Mouse (Mus musculus) liver, embryonic 14.5 days (tissue): ENCODE data around the gene Nr1h2. TPM values are rescaled to one million over a fixed set of nuclear protein-coding genes. Genes with fewer than 3 reads are reported as not detected.

Experiments used
- ATAC-seq: fragments of 200-750 bp; cut with Nextera tagmentation; 2 replicates; pipeline ENCODE4 v1.8.0; 2017; ENCODE audit warnings: moderate number of reproducible peaks, mild to moderate bottlenecking, moderate library complexity; ENCODE audit not compliant: insufficient read depth
- DNase-seq, 3 experiments: peaks; one replicate each; pipeline ENCODE4 v3.0.0-alpha.2; 2012 to 2013; ENCODE audit warnings: low read depth in 3 of 3, low spot score in 3 of 3
- H3K27ac ChIP-seq: fragments of 300-500 bp; sonication (generic); 2 replicates; pipeline ENCODE4 v1.5.1; 2014; ENCODE audit warnings: moderate library complexity, mild to moderate bottlenecking, control low read depth, inconsistent platforms
- H3K27me3 ChIP-seq: fragments of 300-500 bp; sonication (generic); 2 replicates; pipeline ENCODE4 v1.6.1; 2014; ENCODE audit warnings: mild to moderate bottlenecking, low read length, moderate library complexity; ENCODE audit not compliant: control insufficient read depth, insufficient read depth
- H3K36me3 ChIP-seq: fragments of 300-500 bp; sonication (generic); replicated peaks from 2 replicates; pipeline ENCODE4 v1.6.1; 2014; ENCODE audit warnings: low read depth; ENCODE audit not compliant: control insufficient read depth, insufficient read depth
- H3K4me1 ChIP-seq, 2 experiments: fragments of 200-500 bp in 1 of 2; fragments of 300-500 bp in 1 of 2; sonication (generic) in 1 of 2; replicated peaks; 2 replicates each; pipeline ENCODE4 v1.6.1; 2012 to 2014; ENCODE audit warnings: antibody characterized with exemption in 1 of 2, inconsistent platforms in 1 of 2, low read length in 1 of 2; ENCODE audit not compliant: control insufficient read depth in 2 of 2, insufficient read depth in 2 of 2
- H3K4me2 ChIP-seq: fragments of 300-500 bp; sonication (generic); 2 replicates; pipeline ENCODE4 v1.6.1; 2014; ENCODE audit warnings: low read depth, mild to moderate bottlenecking, control low read depth, moderate library complexity
- H3K4me3 ChIP-seq, 2 experiments: fragments of 200-500 bp in 1 of 2; fragments of 300-500 bp in 1 of 2; sonication (generic) in 1 of 2; 2 replicates each; pipeline ENCODE4 v1.5.1; 2012 to 2014; ENCODE audit warnings: low read depth in 2 of 2, low read length in 2 of 2, mild to moderate bottlenecking in 2 of 2, control low read depth in 1 of 2, inconsistent platforms in 1 of 2, moderate library complexity in 1 of 2; ENCODE audit not compliant: insufficient read depth in 1 of 2
- H3K9ac ChIP-seq: fragments of 300-500 bp; sonication (generic); replicated peaks from 2 replicates; pipeline ENCODE4 v1.6.1; 2014; ENCODE audit warnings: mild to moderate bottlenecking, control low read depth, moderate library complexity
- H3K9me3 ChIP-seq: fragments of 300-500 bp; sonication (generic); 2 replicates; pipeline ENCODE4 v1.6.1; 2016; ENCODE audit warnings: low read length, mixed read lengths; ENCODE audit not compliant: control insufficient read depth
- CTCF ChIP-seq: IDR thresholded peaks from 2 replicates; pipeline ENCODE4 v1.5.1; 2016; ENCODE audit warnings: antibody characterized with exemption, low read depth, control low read depth
- EP300 ChIP-seq: IDR thresholded peaks from 2 replicates; pipeline ENCODE4 v1.6.1; 2016; ENCODE audit warnings: antibody characterized with exemption, low read depth
- WGBS: fragments of 180-500 bp; shearing (Covaris S2); extraction: QIAGEN DNeasy Blood & Tissue Kit; methylation state at CpG from one replicate; pipeline ENCODE4 v1.1.7; 2014; ENCODE audit not compliant: insufficient replicate concordance; 5-methylcytosine and 5-hydroxymethylcytosine counted together
- polyA plus RNA-seq, 2 experiments: library from polyadenylated mRNA; depleted of rRNA in 1 of 2; stranded (reverse) in 1 of 2; unstranded in 1 of 2; fragments of >200 nt; fragmentation: Nextera tagmentation in 1 of 2; extraction: Ambion mirVana in 1 of 2; gene quantifications; 2 replicates each; pipeline versions ENCODE4 v1.2.1 to v1.2.3; 2012 to 2014

The Nr1h2 gene
- polyA plus RNA-seq, 2 experiments: 30.8 to 38.1 TPM

GRCm38 (mm10) chr7:44572213-44572701 is 18.5 kb upstream of the Nr1h2 start, which contains the start of gene Napsa:
Gene Napsa, plus strand, starts transcription at chr7:44572380.
- WGBS: 18% methylated on average over 7 of the region's 7 CpGs
- Histone ChIP-seq H3K36me3 (no peaks in the 10 kb centered on the region), H3K4me1 (no peaks in the 10 kb centered on the region), H3K9me3 (no peaks in the 10 kb centered on the region), H3K9ac (no peak within 1 kb of the TSS), H3K4me2 (0 out of 2 replicates have a peak within 1 kb of the TSS, but pooled peaks have one; percentile 3), H3K27me3 (no peaks in the 10 kb centered on the region), H3K27ac (no peak within 1 kb of the TSS), H3K4me3 (no peak within 1 kb of the TSS)
- no peak for TF ChIP-seq EP300
- no peak for TF ChIP-seq CTCF
- no peak for ATAC-seq
- no peak for DNase-seq

- WGBS: 68% methylated on average over 4 of the region's 4 CpGs
- H3K9me3 ChIP-seq: no peaks in the 10 kb centered on the region
- H3K4me1 ChIP-seq: no peaks in the 10 kb centered on the region
- no peak overlapping the region for H3K4me2 ChIP-seq
- no peak overlapping the region for H3K4me3 ChIP-seq
- no peak overlapping the region for H3K9ac ChIP-seq
- no peaks in the 10 kb centered on the region for H3K27me3 ChIP-seq
- ATAC-seq (no peak), DNase-seq (no peak)
- no peaks in the 10 kb centered on the region for H3K36me3 ChIP-seq
- H3K27ac ChIP-seq: no peak overlapping the region
- TF ChIP-seq EP300 (no peak), CTCF (no peak)
Observed at GRCm38 (mm10) chr7:44571811-44572210, 18.1 kb upstream of the Nr1h2 start.

- Histone ChIP-seq H3K4me1 (no peaks in the 10 kb centered on the region), H3K36me3 (no peaks in the 10 kb centered on the region), H3K4me2 (no peak overlapping the region), H3K27me3 (no peaks in the 10 kb centered on the region), H3K27ac (no peak overlapping the region), H3K9me3 (no peaks in the 10 kb centered on the region), H3K9ac (no peak overlapping the region), H3K4me3 (no peak overlapping the region)
- no peak for TF ChIP-seq EP300
- TF ChIP-seq CTCF: no peak
- no peak for ATAC-seq
- no peak for DNase-seq
- WGBS: 54% methylated on average over 6 of the region's 6 CpGs
Observed at GRCm38 (mm10) chr7:44570989-44571388, 17.2 kb upstream of the Nr1h2 start.

- Histone ChIP-seq H3K4me1 (no peaks in the 10 kb centered on the region), H3K9me3 (no peaks in the 10 kb centered on the region), H3K27me3 (no peaks in the 10 kb centered on the region), H3K36me3 (no peaks in the 10 kb centered on the region), H3K4me2 (no peak overlapping the region), H3K4me3 (no peak overlapping the region), H3K27ac (no peak overlapping the region), H3K9ac (no peak overlapping the region)
- no peak for ATAC-seq
- no peak for DNase-seq
- WGBS: 49% methylated on average over 9 of the region's 9 CpGs
- TF ChIP-seq EP300 (no peak), CTCF (no peak)
Observed at GRCm38 (mm10) chr7:44568803-44569202, 15.1 kb upstream of the Nr1h2 start.

GRCm38 (mm10) chr7:44565414-44565813 is 11.7 kb upstream of the Nr1h2 start:
- no peaks in the 10 kb centered on the region for H3K27me3 ChIP-seq
- no peak overlapping the region for H3K27ac ChIP-seq
- 37% methylated on average over 6 of the region's 6 CpGs for WGBS

More at GRCm38 (mm10) chr7:44565414-44565813, 11.7 kb upstream of the Nr1h2 start:
- TF ChIP-seq EP300 (no peak), CTCF (no peak)
- Histone ChIP-seq H3K4me1 (no peaks in the 10 kb centered on the region), H3K4me3 (no peak overlapping the region), H3K9me3 (no peaks in the 10 kb centered on the region), H3K36me3 (no peaks in the 10 kb centered on the region), H3K4me2 (no peak overlapping the region), H3K9ac (no peak overlapping the region)
- DNase-seq (no peak), ATAC-seq (no peak)
